Mouse (Mus musculus): ENCODE measurements around the gene Tph1. TPM values are rescaled to one million over a fixed set of nuclear protein-coding genes. Genes with fewer than 3 reads are reported as not detected.
A peak's percentile ranks its signal among the peaks of the same experiment; 100 is the strongest.

Gene Tph1
- polyA plus RNA-seq, 1 experiment from 2014 or later = 0.54 TPM

DNA sequence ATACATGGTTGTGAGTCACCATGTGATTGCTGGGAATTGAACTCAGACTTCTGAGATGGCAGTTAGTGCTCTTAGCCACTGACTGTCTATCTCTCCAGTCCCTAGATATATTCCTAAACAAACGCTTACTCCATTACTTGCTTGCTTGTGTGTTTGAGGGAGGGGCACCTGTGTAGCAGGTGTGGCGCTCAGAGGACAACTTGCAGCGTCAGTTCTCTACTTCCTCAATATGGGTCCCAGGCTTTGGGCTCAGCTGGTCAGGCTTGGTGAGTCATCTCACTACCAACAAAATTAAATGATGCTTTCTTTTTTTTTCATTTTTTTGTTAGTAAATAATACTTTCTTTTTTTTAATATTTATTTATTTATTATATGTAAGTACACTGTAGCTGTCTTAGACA, 6.1 kb upstream of the Tph1 start:
- Histone ChIP-seq H3K36me3 (ENCODE audit: insufficient read depth) (no peaks in the 10 kb centered on the region), H3K27me3 (ENCODE audit: insufficient read depth, low read length) (no peaks in the 10 kb centered on the region), H3K9ac (no peak overlapping the region), H3K4me1 (ENCODE audit: insufficient read depth) (no peaks in the 10 kb centered on the region), H3K4me2 (no peak overlapping the region), H3K9me3 (ENCODE audit: low read depth, low read length) (no peaks in the 10 kb centered on the region), H3K27ac (ENCODE audit: low read depth) (no peak overlapping the region), H3K4me3 (ENCODE audit: low read depth, low read length) (no peak overlapping the region)
- no peak for DNase-seq
- 79% methylated on average over 3 of the region's 3 CpGs for WGBS
- ATAC-seq (ENCODE audit: insufficient read depth) = no peak
- no peak for TF ChIP-seq CTCF (IDR thresholded peaks at IDR 0.05; ENCODE audit: low read depth)

DNA sequence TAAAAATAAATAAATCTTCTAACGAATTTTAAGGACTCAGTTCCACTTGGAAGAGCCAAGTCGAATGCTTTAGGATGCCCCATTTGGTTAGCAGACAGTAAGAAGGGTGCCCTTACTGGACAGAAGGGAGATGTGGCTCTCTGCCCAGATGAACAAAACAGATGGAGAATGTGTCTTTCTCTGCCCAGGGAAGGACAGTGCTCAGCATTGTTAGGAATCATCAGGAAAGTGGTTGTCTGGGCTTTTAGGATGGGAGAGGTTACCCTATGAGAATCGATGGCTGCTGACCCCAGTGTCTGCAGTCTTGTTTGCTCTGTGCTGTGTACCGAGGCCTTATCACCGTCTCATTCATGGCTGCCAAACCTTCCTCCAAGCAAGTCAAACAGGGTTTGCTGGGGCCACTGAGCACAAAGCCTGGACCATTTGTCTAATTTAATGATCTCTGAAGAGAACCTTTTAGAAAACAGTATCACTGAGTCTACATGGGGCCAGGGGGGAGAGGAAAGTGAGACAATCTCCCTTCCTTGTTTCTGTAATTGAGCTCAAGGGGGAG, 4.5 kb upstream of the Tph1 start:
- ATAC-seq (ENCODE audit: insufficient read depth) (no peak), DNase-seq (no peak)
- TF ChIP-seq CTCF (IDR thresholded peaks at IDR 0.05; ENCODE audit: low read depth) = no peak
- Histone ChIP-seq H3K36me3 (ENCODE audit: insufficient read depth) (no peaks in the 10 kb centered on the region), H3K9ac (no peak overlapping the region), H3K27ac (ENCODE audit: low read depth) (no peak overlapping the region), H3K9me3 (ENCODE audit: low read depth, low read length) (no peaks in the 10 kb centered on the region), H3K4me3 (ENCODE audit: low read depth, low read length) (no peak overlapping the region), H3K4me2 (no peak overlapping the region), H3K4me1 (ENCODE audit: insufficient read depth) (0 out of 2 replicates have a peak, but pooled peaks cover 3% of the 10 kb centered on the region), H3K27me3 (ENCODE audit: insufficient read depth, low read length) (no peaks in the 10 kb centered on the region)
- WGBS = 45% methylated on average over 5 of the region's 5 CpGs

DNA sequence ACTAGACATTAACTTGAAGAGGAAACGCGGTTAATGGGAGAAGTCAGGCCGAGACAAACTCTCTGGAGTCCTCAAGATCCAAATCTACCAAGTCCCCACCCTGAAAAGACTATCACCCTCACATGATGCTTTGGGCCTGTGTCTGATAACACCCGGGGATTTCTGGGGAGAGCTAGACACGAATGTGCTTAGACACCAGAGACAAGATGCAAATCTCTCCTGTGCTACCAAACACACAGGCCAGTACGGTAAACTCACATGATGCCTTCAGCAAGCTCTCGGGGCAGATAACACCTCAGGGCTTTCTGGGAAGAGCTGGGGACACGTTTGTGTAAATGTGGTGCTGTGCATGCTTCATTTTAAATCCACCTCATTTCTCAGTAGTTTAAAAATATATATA, 3.5 kb upstream of the Tph1 start:
- H3K4me2 ChIP-seq = no peak overlapping the region
- no peaks in the 10 kb centered on the region for H3K36me3 ChIP-seq (ENCODE audit: insufficient read depth)
- no peak for DNase-seq
- H3K27ac ChIP-seq (ENCODE audit: low read depth) = no peak overlapping the region
- no peaks in the 10 kb centered on the region for H3K9me3 ChIP-seq (ENCODE audit: low read depth, low read length)
- no peak for TF ChIP-seq CTCF (IDR thresholded peaks at IDR 0.05; ENCODE audit: low read depth)
- H3K4me1 ChIP-seq (ENCODE audit: insufficient read depth) = 0 out of 2 replicates have a peak, but pooled peaks cover 3% of the 10 kb centered on the region
- 75% methylated on average over 8 of the region's 8 CpGs for WGBS
- no peak overlapping the region for H3K9ac ChIP-seq
- H3K27me3 ChIP-seq (ENCODE audit: insufficient read depth, low read length) = no peaks in the 10 kb centered on the region
- H3K4me3 ChIP-seq (ENCODE audit: low read depth, low read length) = no peak overlapping the region
- ATAC-seq (ENCODE audit: insufficient read depth) = no peak

DNA sequence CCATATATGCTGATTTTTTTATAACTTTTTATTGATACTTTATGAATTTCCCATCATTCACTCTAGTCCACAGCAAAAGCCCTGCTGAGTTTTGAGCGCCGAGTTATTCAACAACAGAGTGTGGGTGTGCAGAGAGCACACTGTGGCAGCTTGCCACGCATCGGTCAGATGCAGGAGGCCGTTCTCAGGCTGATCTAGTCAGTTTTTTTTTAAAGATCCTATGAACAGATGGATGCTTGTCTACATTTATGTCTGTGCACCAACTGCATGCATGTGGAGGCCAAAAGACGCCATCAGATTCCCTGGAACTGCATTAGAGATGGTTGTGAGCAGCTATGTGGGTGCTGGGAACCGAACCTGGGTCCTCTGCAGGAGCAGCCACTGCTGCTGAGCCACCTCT, 2.7 kb upstream of the Tph1 start:
- Histone ChIP-seq H3K4me2 (no peak overlapping the region), H3K9ac (no peak overlapping the region), H3K27ac (ENCODE audit: low read depth) (no peak overlapping the region), H3K9me3 (ENCODE audit: low read depth, low read length) (no peaks in the 10 kb centered on the region), H3K4me1 (ENCODE audit: insufficient read depth) (0 out of 2 replicates have a peak, but pooled peaks cover 3% of the 10 kb centered on the region), H3K4me3 (ENCODE audit: low read depth, low read length) (no peak overlapping the region), H3K36me3 (ENCODE audit: insufficient read depth) (no peaks in the 10 kb centered on the region), H3K27me3 (ENCODE audit: insufficient read depth, low read length) (no peaks in the 10 kb centered on the region)
- ATAC-seq (ENCODE audit: insufficient read depth) = no peak
- DNase-seq = no peak
- no peak for TF ChIP-seq CTCF (IDR thresholded peaks at IDR 0.05; ENCODE audit: low read depth)
- WGBS = 91% methylated on average over 7 of the region's 7 CpGs

DNA sequence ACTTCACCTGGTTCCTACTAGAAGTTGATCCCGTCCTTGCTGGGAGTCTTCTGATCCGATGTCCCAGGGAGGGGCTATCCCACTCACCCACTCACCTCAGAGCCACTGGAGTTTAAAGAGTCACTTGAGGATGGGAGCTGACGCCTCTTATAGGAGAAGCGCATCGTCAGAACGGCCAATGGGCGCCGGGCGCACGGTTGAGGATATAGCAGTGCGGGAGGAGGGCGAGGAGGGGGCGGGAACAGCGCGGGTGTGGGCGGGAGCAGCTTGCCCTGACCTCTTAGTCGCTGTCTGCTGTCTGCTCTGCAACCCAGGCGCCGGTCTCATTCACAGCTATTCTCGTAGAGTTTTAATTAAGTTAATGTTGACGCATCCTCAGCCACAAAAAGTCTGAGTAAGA, 5.1 kb downstream of the Tph1 start:
- no peak for ATAC-seq (ENCODE audit: insufficient read depth)
- no peak overlapping the region for H3K4me3 ChIP-seq (ENCODE audit: low read depth, low read length)
- H3K9me3 ChIP-seq (ENCODE audit: low read depth, low read length) = no peaks in the 10 kb centered on the region
- no peak overlapping the region for H3K9ac ChIP-seq
- DNase-seq = peak; percentile 21
- no peak overlapping the region for H3K27ac ChIP-seq (ENCODE audit: low read depth)
- H3K4me2 ChIP-seq = peak overlapping the region; percentile 29; the same call in 1 of the 2 replicates
- WGBS = 2% methylated on average over 21 of the region's 21 CpGs
- H3K27me3 ChIP-seq (ENCODE audit: insufficient read depth, low read length) = peaks cover 16% of the 10 kb centered on the region
- no peak for TF ChIP-seq CTCF (IDR thresholded peaks at IDR 0.05; ENCODE audit: low read depth)
- H3K4me1 ChIP-seq (ENCODE audit: insufficient read depth) = 0 out of 2 replicates have a peak, but pooled peaks cover under 1% of the 10 kb centered on the region
- no peaks in the 10 kb centered on the region for H3K36me3 ChIP-seq (ENCODE audit: insufficient read depth)

DNA sequence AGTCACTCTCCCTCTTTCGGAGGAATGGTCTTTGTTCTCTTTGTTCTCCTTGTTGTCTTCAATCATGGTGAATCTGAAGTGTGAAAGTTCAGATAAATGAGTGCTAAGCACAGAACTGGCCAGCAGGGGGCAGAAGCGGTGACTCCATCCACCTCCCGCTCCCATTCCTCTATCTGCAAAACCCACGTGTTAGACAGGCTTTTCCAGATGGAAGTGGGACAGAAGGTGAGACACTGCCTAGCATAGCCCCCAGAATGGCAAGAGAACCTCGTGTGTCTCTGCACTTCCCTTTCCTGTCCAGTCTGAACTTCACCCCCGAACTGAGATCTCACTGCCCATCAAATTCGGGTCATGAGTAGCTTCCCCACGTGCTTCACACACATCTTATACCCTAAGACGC, 7.1 kb downstream of the Tph1 start:
- no peak overlapping the region for H3K4me2 ChIP-seq
- peaks cover 16% of the 10 kb centered on the region for H3K27me3 ChIP-seq (ENCODE audit: insufficient read depth, low read length)
- H3K36me3 ChIP-seq (ENCODE audit: insufficient read depth) = no peaks in the 10 kb centered on the region
- TF ChIP-seq CTCF (IDR thresholded peaks at IDR 0.05; ENCODE audit: low read depth) = peak; percentile 77
- no peak overlapping the region for H3K4me3 ChIP-seq (ENCODE audit: low read depth, low read length)
- DNase-seq (peak; percentile 54), ATAC-seq (ENCODE audit: insufficient read depth) (no peak)
- H3K4me1 ChIP-seq (ENCODE audit: insufficient read depth) = no peaks in the 10 kb centered on the region
- H3K9me3 ChIP-seq (ENCODE audit: low read depth, low read length) = no peaks in the 10 kb centered on the region
- no peak overlapping the region for H3K9ac ChIP-seq
- H3K27ac ChIP-seq (ENCODE audit: low read depth) = no peak overlapping the region
- WGBS = 29% methylated on average over 9 of the region's 9 CpGs

DNA sequence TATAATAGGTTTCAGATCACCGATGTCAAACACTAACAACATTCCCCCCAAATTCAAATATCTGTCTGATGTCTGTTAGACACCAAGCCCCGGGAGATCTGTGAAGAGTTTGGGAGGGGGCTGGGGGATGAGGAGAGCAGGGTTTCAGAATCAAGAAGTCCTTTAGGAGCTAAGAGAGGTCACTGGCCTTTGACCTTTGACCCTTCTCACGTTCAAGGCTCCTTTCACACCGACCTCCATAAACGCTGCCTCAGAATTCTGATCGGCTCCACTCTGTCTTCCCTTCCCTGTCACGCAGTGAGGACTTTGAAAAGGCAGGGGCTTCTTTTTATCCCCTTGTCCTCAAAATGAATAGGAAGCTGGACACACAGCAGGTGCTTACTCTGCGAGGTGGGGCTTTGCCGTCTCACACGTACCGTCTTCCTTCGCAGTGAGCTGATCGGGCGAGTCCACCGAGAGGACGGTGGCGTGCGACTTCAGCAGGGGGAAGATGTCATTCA, 10.7 kb downstream of the Tph1 start:
- no peak overlapping the region for H3K4me3 ChIP-seq (ENCODE audit: low read depth, low read length)
- H3K36me3 ChIP-seq (ENCODE audit: insufficient read depth) = no peaks in the 10 kb centered on the region
- H3K27me3 ChIP-seq (ENCODE audit: insufficient read depth, low read length) = peaks cover 4% of the 10 kb centered on the region; the same call in 1 of the 2 replicates
- no peak overlapping the region for H3K9ac ChIP-seq
- H3K27ac ChIP-seq (ENCODE audit: low read depth) = no peak overlapping the region
- WGBS = 48% methylated on average over 18 of the region's 18 CpGs
- no peaks in the 10 kb centered on the region for H3K4me1 ChIP-seq (ENCODE audit: insufficient read depth)
- DNase-seq (no peak), ATAC-seq (ENCODE audit: insufficient read depth) (no peak)
- H3K9me3 ChIP-seq (ENCODE audit: low read depth, low read length) = no peaks in the 10 kb centered on the region
- H3K4me2 ChIP-seq = no peak overlapping the region
- TF ChIP-seq CTCF (IDR thresholded peaks at IDR 0.05; ENCODE audit: low read depth) = no peak

All from lung, embryonic 14.5 days (tissue).